Mouse (Mus musculus): ENCODE results near the gene Eif5a. TPM values are rescaled to one million over a fixed set of nuclear protein-coding genes. Genes with fewer than 3 reads are reported as not detected.
"Not testable (repeated sequence)": the region's sequence is repeated elsewhere in the genome, so short reads cannot be mapped to it uniquely, and the experiment has no call there.

Gene Eif5a
- polyA plus RNA-seq, 1 experiment = 764 TPM

- no peaks in the 10 kb centered on the region for H3K4me1 ChIP-seq (ENCODE audit: control insufficient read depth, insufficient read depth, low read length)
- H3K4me3 ChIP-seq (ENCODE audit: insufficient read depth, low read length) = no peak overlapping the region
- no peak overlapping the region for H3K27ac ChIP-seq (ENCODE audit: insufficient read depth, low read length)
Observed at GRCm38 (mm10) chr11:69936714-69937347, 15.1 kb upstream of the Eif5a start.

DNA sequence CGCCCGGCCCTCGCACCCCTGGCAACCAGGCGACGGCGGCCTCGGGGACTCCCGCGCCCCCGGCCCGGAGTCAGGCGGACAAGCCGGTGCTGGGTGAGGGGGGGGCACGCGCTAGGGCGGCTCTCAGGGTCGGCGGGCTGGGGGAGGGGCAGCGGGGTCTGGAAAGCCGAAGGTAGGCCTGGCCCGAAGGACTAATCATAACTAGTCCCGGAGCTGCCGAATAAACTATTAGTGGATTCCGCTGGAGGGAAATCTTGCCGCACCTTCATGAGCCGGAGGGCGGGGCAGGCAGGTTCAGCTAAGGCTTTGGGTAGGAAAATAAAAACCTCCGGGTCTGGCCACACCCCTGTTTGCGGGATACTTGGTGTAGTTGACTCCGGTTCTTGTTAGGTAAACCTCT lies 14.4 kb upstream of the Eif5a start:
- Histone ChIP-seq H3K4me1 (ENCODE audit: control insufficient read depth, insufficient read depth, low read length) (no peaks in the 10 kb centered on the region), H3K4me3 (ENCODE audit: insufficient read depth, low read length) (no peak overlapping the region), H3K27ac (ENCODE audit: insufficient read depth, low read length) (no peak overlapping the region)
- TF ChIP-seq POLR2A (IDR thresholded peaks at IDR 0.05; ENCODE audit: low read depth, low read length) (no peak), CTCF (IDR thresholded peaks at IDR 0.05; ENCODE audit: borderline replicate concordance, insufficient read depth, low read length) (no peak)

More at GRCm38 (mm10) chr11:69936714-69937347, 15.1 kb upstream of the Eif5a start:
- no peak for TF ChIP-seq CTCF (IDR thresholded peaks at IDR 0.05; ENCODE audit: borderline replicate concordance, insufficient read depth, low read length)
- TF ChIP-seq POLR2A (IDR thresholded peaks at IDR 0.05; ENCODE audit: low read depth, low read length) = no peak

DNA sequence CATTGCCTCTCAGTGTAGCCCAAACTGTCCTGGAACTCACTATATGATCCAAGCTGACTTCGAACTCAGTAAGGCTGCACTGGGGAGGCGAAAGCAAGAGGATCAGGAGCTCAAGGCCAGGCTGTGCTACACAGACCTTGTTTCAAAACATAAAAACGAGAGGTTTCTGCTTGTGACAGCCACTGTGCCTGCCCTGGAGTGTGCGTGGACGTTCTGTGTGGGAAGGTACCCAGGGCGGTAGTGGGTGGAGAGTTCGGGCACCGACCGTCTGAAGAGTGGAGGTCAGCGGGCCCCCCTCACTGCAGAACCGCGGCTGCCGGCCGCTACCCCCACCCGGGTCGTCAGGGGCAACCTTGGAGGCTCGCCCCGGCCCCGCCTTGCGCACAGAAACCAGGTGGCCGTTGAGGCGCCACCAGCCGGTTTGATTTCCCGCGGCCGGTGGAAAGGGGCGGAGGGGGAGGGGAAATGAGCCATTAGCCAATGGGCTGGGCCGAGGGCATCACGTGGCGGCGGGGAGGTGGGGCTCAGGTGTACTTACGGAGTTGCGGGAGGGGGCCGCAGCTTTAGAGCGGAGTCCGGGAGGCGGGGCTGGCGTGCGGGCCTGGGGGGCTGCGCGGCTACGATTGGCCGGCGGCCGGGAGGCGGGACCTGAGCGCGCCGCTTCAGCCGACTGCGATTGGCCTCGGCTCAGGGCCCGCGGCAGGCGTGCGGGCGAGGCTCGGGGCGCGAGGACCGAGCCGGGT lies 13.6 kb upstream of the Eif5a start, which contains the start of gene Ybx2:
Ybx2 (plus strand) TSS at position 660 of the 743 bp plus-strand sequence.
- Histone ChIP-seq H3K4me1 (ENCODE audit: control insufficient read depth, insufficient read depth, low read length) (no peaks in the 10 kb centered on the region), H3K27ac (ENCODE audit: insufficient read depth, low read length) (no peak within 1 kb of the TSS), H3K4me3 (ENCODE audit: insufficient read depth, low read length) (peak within 1 kb of the TSS; percentile 14; the same call in 1 of the 2 replicates)
- TF ChIP-seq CTCF (IDR thresholded peaks at IDR 0.05; ENCODE audit: borderline replicate concordance, insufficient read depth, low read length) = no peak
- no peak for TF ChIP-seq POLR2A (IDR thresholded peaks at IDR 0.05; ENCODE audit: low read depth, low read length)

GRCm38 (mm10) chr11:69934681-69935080 lies 12.9 kb upstream of the Eif5a start:
- Histone ChIP-seq H3K27ac (ENCODE audit: insufficient read depth, low read length) (no peak overlapping the region), H3K4me3 (ENCODE audit: insufficient read depth, low read length) (no peak overlapping the region)
- TF ChIP-seq POLR2A (IDR thresholded peaks at IDR 0.05; ENCODE audit: low read depth, low read length) (no peak), CTCF (IDR thresholded peaks at IDR 0.05; ENCODE audit: borderline replicate concordance, insufficient read depth, low read length) (no peak)

DNA sequence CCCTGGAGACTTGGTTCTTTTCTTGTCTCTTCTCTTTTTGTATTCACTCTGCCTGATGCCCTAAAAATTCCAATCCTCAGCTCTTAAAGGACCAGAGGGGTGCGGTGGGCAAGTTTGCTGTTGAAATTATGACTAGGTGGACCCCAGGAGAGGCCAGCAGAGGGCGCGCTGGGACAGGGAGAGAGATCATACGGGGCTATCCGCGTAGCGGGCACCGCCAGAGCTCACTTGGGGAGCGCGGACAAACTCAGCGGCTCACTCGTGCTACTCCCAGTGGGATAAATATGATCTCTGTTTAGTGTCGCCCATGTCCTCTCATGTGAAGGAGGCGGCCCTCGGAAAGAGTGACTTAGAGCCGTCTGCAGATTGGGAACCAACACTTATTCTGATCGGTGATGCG lies 12.4 kb upstream of the Eif5a start:
- TF ChIP-seq POLR2A (IDR thresholded peaks at IDR 0.05; ENCODE audit: low read depth, low read length) (no peak), CTCF (IDR thresholded peaks at IDR 0.05; ENCODE audit: borderline replicate concordance, insufficient read depth, low read length) (peak; percentile 65; the same call in 1 of the 2 replicates)
- Histone ChIP-seq H3K4me3 (ENCODE audit: insufficient read depth, low read length) (no peak overlapping the region), H3K4me1 (ENCODE audit: control insufficient read depth, insufficient read depth, low read length) (no peaks in the 10 kb centered on the region), H3K27ac (ENCODE audit: insufficient read depth, low read length) (no peak overlapping the region)

More at GRCm38 (mm10) chr11:69934681-69935080, 12.9 kb upstream of the Eif5a start:
- H3K4me1 ChIP-seq (ENCODE audit: control insufficient read depth, insufficient read depth, low read length) = no peaks in the 10 kb centered on the region

GRCm38 (mm10) chr11:69933066-69933465 lies 11.3 kb upstream of the Eif5a start:
- Histone ChIP-seq H3K27ac (ENCODE audit: insufficient read depth, low read length) (no peak overlapping the region), H3K4me3 (ENCODE audit: insufficient read depth, low read length) (no peak overlapping the region), H3K4me1 (ENCODE audit: control insufficient read depth, insufficient read depth, low read length) (no peaks in the 10 kb centered on the region)
- TF ChIP-seq CTCF (IDR thresholded peaks at IDR 0.05; ENCODE audit: borderline replicate concordance, insufficient read depth, low read length) (no peak), POLR2A (IDR thresholded peaks at IDR 0.05; ENCODE audit: low read depth, low read length) (no peak)

- TF ChIP-seq POLR2A (IDR thresholded peaks at IDR 0.05; ENCODE audit: low read depth, low read length) (no peak), CTCF (IDR thresholded peaks at IDR 0.05; ENCODE audit: borderline replicate concordance, insufficient read depth, low read length) (no peak)
- Histone ChIP-seq H3K4me1 (ENCODE audit: control insufficient read depth, insufficient read depth, low read length) (no peaks in the 10 kb centered on the region), H3K4me3 (ENCODE audit: insufficient read depth, low read length) (no peak overlapping the region), H3K27ac (ENCODE audit: insufficient read depth, low read length) (no peak overlapping the region)
Observed at GRCm38 (mm10) chr11:69932254-69932653, 10.5 kb upstream of the Eif5a start.

DNA sequence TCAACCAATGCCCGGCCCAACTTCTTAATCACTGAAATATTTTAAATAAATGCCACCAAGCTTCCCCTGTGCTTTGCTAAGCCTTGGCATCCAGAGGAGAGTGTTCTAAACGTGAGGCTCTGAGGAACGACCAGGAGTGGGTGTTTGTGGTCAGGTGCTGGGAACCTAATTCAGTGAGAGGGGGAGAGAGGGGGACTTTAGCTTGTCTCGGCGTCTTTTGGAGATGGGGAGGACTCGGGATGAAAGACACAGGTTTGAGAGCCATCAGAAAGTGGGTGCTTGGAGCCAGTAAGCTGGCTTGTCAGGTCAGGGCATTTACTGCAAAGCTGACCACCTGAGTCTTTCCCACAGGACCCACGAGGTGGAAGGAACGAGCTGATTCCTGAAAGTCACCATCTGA lies 10.0 kb upstream of the Eif5a start:
- Histone ChIP-seq H3K4me1 (ENCODE audit: control insufficient read depth, insufficient read depth, low read length) (no peaks in the 10 kb centered on the region), H3K27ac (ENCODE audit: insufficient read depth, low read length) (no peak overlapping the region), H3K4me3 (ENCODE audit: insufficient read depth, low read length) (no peak overlapping the region)
- TF ChIP-seq CTCF (IDR thresholded peaks at IDR 0.05; ENCODE audit: borderline replicate concordance, insufficient read depth, low read length) (no peak), POLR2A (IDR thresholded peaks at IDR 0.05; ENCODE audit: low read depth, low read length) (no peak)

- no peak overlapping the region for H3K27ac ChIP-seq (ENCODE audit: insufficient read depth, low read length)
- no peaks in the 10 kb centered on the region for H3K4me1 ChIP-seq (ENCODE audit: control insufficient read depth, insufficient read depth, low read length)
- TF ChIP-seq CTCF (IDR thresholded peaks at IDR 0.05; ENCODE audit: borderline replicate concordance, insufficient read depth, low read length) (no peak), POLR2A (IDR thresholded peaks at IDR 0.05; ENCODE audit: low read depth, low read length) (no peak)
- H3K4me3 ChIP-seq (ENCODE audit: insufficient read depth, low read length) = no peak overlapping the region
Observed at GRCm38 (mm10) chr11:69930967-69931537, 9.3 kb upstream of the Eif5a start.

- not testable (repeated sequence) for H3K4me1 ChIP-seq (ENCODE audit: control insufficient read depth, insufficient read depth, low read length); H3K4me3 ChIP-seq (ENCODE audit: insufficient read depth, low read length); H3K27ac ChIP-seq (ENCODE audit: insufficient read depth, low read length)
Observed at GRCm38 (mm10) chr11:69930176-69930575, 8.4 kb upstream of the Eif5a start.
